Mouse (Mus musculus): Measurements from ENCODE around the gene Gsk3a.

GRCm38 (mm10) chr7:25238015-25238706 lies 510 bp upstream of the Gsk3a start:
- TF ChIP-seq CTCF (IDR thresholded peaks at IDR 0.05; ENCODE audit: borderline replicate concordance, control insufficient read depth, extremely low read depth, insufficient read depth, low read length, poor library complexity) (no peak), POLR2A (IDR thresholded peaks at IDR 0.05; ENCODE audit: control insufficient read depth, extremely low read depth, insufficient read depth, low read length, poor library complexity) (no peak; the same call in 1 of the 2 replicates)

Measured in thymus, adult 2 months (tissue).